Mouse (Mus musculus) small intestine, adult 2 months (tissue): ENCODE data around the gene Rab3il1.

Experiments used
- CTCF ChIP-seq: fragments of 200-500 bp; IDR thresholded peaks from 2 replicates; pipeline ENCODE4 v1.5.1; 2012; ENCODE audit warnings: low read depth, mild to moderate bottlenecking, control low read depth, inconsistent platforms, low read length, moderate library complexity, mixed read lengths; ENCODE audit not compliant: insufficient replicate concordance, insufficient read length; ENCODE audit errors: extremely low read depth
- POLR2A ChIP-seq: fragments of 200-500 bp; IDR thresholded peaks from 2 replicates; pipeline ENCODE4 v1.6.1; 2012; ENCODE audit warnings: low read depth, mild to moderate bottlenecking, control low read depth, inconsistent platforms, low read length, moderate library complexity

DNA sequence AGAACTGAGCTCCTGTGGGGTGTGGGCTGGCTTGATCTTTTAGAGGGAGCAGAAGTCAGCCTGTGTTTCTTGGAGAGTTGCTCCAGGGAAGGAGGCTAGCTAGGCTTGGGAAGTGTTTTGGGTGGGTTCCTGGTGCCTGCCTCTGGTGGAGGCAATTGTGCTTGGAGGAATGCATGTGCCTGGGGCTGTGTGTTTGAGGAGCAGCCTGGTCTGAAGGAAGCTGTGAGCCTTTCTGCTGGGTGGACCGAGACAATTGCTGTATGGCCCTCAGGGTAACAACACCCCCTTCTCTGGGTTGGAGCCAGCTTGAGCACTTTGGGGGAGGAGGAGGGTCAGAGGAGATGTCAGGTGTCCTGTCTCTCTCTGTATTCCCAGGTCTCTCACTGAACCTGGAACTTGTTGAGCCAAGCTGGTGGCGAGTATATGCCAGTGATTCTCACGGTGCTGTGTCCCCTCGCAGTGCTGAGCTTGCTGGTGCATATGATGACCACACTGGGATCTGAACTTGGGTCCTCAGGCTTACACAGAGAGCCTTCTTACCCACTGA lies 17.8 kb downstream of the Rab3il1 start:
- TF ChIP-seq CTCF: no peak
- TF ChIP-seq POLR2A: no peak
